Mouse (Mus musculus): ENCODE measurements around the gene Sema3a. TPM values are rescaled to one million over a fixed set of nuclear protein-coding genes. Genes with fewer than 3 reads are reported as not detected.

Sema3a gene
- polyA plus RNA-seq, 1 experiment from 2014 or later: 24.9 TPM

DNA sequence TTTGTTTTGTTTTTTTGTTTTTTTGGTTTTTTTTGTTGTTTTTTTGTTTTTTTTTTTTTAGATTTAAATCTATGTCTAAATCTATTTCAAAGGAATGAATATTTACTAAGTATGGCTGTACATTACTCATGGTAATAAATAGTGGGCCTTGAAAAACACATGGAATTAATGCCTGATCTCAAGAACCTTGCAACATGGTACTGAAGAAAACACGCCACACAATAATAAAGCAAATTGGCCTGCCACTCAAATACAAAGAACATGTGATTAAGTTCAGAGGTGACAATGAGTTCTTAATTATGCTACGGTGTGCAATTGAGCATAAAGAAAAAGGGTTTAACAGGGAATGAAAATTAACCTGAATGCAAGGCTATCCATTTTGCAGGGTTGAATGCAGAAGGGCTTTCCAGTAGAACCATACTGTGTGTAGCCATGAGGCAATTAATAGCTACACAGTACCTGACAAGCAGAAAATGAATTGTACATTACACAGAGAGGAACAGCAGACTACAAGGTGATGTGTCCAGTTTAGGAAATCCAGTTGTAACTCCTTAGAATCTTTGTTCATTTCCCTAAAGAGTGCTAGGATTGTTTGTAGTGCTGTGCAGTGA lies 288.8 kb downstream of the Sema3a start:
- H3K4me2 ChIP-seq (ENCODE audit: low read length): no peak overlapping the region
- no peaks in the 10 kb centered on the region for H3K36me3 ChIP-seq (ENCODE audit: control insufficient read depth, insufficient read depth, low read length)
- no peak for DNase-seq (ENCODE audit: low spot score)
- H3K9ac ChIP-seq (ENCODE audit: low read length): no peak overlapping the region
- no peaks in the 10 kb centered on the region for H3K4me1 ChIP-seq (replicated peaks; ENCODE audit: control insufficient read depth, insufficient read depth, low read length)
- no peaks in the 10 kb centered on the region for H3K27me3 ChIP-seq (replicated peaks; ENCODE audit: control insufficient read depth, insufficient read depth, low read length)
- H3K4me3 ChIP-seq (ENCODE audit: low read depth, low read length): no peak overlapping the region
- WGBS: 93% methylated on average over 2 of the region's 2 CpGs
- H3K27ac ChIP-seq (ENCODE audit: low read depth): no peak overlapping the region
- no peak for ATAC-seq (replicated peaks; ENCODE audit: low FRiP score, low TSS enrichment, low read depth)
- no peaks in the 10 kb centered on the region for H3K9me3 ChIP-seq (ENCODE audit: control insufficient read depth, low read length)

DNA sequence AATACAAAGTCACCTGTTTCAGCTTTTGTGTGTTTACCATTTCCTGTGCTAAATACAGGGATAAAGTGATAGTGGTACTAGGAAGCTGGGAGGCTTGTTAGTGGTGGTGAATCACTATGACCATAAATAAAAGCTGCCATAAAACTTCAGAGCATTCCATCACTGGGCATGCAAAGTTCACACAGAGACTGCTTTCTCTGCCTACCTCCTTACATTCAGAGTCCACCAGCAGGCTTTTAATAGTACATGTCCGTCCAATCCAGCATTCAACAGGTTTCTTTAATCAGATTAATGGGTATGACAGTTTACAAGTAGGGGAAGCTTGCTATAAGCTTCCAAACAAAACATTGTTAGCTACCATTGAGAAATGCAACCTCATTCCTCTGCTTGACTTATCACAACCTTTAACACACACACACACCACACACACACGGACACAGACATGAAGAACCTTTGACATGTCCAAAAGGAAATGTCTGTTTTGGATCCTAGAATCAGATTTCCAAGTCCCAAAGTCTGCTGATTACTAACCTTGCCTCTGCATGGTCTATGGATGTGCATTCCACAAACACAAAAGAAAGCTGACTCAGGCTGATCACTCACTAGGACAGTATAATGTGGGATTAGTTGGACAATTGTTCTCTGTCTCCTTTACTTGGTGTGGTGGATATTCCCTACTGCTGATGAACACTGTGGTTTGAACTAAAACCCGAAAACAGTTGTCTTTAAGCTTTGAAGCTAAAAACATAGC lies 291.9 kb downstream of the Sema3a start:
- 68% methylated on average over 3 of the region's 3 CpGs for WGBS
- H3K27ac ChIP-seq (ENCODE audit: low read depth): no peak overlapping the region
- no peak overlapping the region for H3K4me2 ChIP-seq (ENCODE audit: low read length)
- H3K9ac ChIP-seq (ENCODE audit: low read length): no peak overlapping the region
- no peaks in the 10 kb centered on the region for H3K27me3 ChIP-seq (replicated peaks; ENCODE audit: control insufficient read depth, insufficient read depth, low read length)
- no peak for ATAC-seq (replicated peaks; ENCODE audit: low FRiP score, low TSS enrichment, low read depth)
- no peak overlapping the region for H3K4me3 ChIP-seq (ENCODE audit: low read depth, low read length)
- no peaks in the 10 kb centered on the region for H3K4me1 ChIP-seq (replicated peaks; ENCODE audit: control insufficient read depth, insufficient read depth, low read length)
- H3K9me3 ChIP-seq (ENCODE audit: control insufficient read depth, low read length): no peaks in the 10 kb centered on the region
- DNase-seq (ENCODE audit: low spot score): no peak
- H3K36me3 ChIP-seq (ENCODE audit: control insufficient read depth, insufficient read depth, low read length): no peaks in the 10 kb centered on the region

DNA sequence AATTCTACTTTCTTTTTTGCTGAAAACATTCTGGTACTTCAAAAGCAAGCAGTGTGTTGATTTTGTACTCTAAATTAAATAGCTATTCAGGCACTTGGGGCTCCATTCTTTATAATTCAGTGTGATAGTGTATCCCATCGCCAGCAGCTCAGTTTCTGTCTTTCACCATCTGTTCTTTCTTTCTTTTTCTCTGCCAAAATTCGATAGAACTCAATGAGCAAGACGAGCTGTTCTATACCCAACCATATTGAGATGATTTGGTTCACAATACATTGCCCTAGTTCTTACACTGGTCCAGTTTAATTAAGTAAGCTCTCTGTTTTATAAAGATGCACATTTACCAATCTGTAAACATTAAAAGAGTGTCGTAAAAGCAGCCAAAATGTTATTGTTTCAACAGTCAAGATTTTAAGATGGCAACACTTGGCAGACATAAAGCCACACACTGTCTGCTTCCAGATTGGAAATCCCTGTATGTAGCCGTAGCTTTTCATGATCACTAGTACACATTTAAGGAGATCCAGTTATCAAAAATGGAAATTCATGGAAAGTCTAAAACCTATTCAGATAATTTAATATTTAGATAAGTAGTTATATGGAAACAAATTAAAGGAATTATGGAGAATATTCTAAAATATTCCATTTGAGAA lies 296.2 kb downstream of the Sema3a start:
- ATAC-seq (replicated peaks; ENCODE audit: low FRiP score, low TSS enrichment, low read depth) (no peak), DNase-seq (ENCODE audit: low spot score) (no peak)
- WGBS: 73% methylated on average over 5 of the region's 5 CpGs
- no peak overlapping the region for H3K4me2 ChIP-seq (ENCODE audit: low read length)
- H3K4me3 ChIP-seq (ENCODE audit: low read depth, low read length): no peak overlapping the region
- no peaks in the 10 kb centered on the region for H3K36me3 ChIP-seq (ENCODE audit: control insufficient read depth, insufficient read depth, low read length)
- no peaks in the 10 kb centered on the region for H3K4me1 ChIP-seq (replicated peaks; ENCODE audit: control insufficient read depth, insufficient read depth, low read length)
- no peaks in the 10 kb centered on the region for H3K9me3 ChIP-seq (ENCODE audit: control insufficient read depth, low read length)
- no peaks in the 10 kb centered on the region for H3K27me3 ChIP-seq (replicated peaks; ENCODE audit: control insufficient read depth, insufficient read depth, low read length)
- no peak overlapping the region for H3K9ac ChIP-seq (ENCODE audit: low read length)
- H3K27ac ChIP-seq (ENCODE audit: low read depth): no peak overlapping the region

DNA sequence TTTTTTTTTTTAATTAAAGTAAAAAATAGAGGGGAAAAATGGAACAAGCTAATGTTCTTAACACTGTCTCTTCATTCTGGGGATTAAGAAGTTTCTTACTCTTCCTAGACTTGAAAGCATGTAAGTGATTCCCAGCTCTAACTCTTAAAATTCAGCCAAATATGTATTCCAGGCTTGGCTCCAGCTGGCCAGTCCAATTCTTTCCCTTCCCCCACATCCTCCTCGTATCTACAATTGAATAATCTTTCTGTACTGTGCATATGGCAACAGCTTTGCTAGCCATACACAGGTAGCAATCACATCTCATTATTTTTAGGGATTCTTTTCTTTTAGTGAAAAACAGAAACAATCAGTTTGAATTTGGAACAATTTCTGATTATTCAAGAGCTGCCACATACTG lies 303.5 kb downstream of the Sema3a start:
- Histone ChIP-seq H3K36me3 (ENCODE audit: control insufficient read depth, insufficient read depth, low read length) (no peaks in the 10 kb centered on the region), H3K9ac (ENCODE audit: low read length) (no peak overlapping the region), H3K9me3 (ENCODE audit: control insufficient read depth, low read length) (no peaks in the 10 kb centered on the region), H3K4me3 (ENCODE audit: low read depth, low read length) (no peak overlapping the region), H3K27me3 (replicated peaks; ENCODE audit: control insufficient read depth, insufficient read depth, low read length) (no peaks in the 10 kb centered on the region), H3K4me1 (replicated peaks; ENCODE audit: control insufficient read depth, insufficient read depth, low read length) (0 out of 2 replicates have a peak, but pooled peaks cover 8% of the 10 kb centered on the region), H3K27ac (ENCODE audit: low read depth) (no peak overlapping the region), H3K4me2 (ENCODE audit: low read length) (no peak overlapping the region)
- 34% methylated on average over 1 of the region's 1 CpGs for WGBS
- ATAC-seq (replicated peaks; ENCODE audit: low FRiP score, low TSS enrichment, low read depth) (no peak), DNase-seq (ENCODE audit: low spot score) (no peak)

DNA sequence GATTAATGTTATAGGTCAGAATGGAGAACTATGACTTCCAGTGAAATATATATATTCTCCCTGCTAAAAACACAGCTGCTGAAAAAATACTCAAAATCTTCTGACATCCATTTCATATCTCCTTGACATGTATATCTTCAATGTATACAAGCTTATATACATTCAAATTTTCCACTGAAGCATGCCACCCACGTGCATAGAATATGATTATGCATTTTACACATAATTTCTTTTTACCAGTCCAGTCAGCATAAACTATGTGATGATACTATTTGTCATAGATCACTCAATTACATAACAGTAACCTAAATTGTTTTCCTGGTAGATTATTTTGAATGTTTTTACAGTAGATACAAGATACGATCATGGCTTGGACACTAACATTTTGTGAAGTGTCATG lies 306.6 kb downstream of the Sema3a start:
- Histone ChIP-seq H3K27me3 (replicated peaks; ENCODE audit: control insufficient read depth, insufficient read depth, low read length) (no peaks in the 10 kb centered on the region), H3K36me3 (ENCODE audit: control insufficient read depth, insufficient read depth, low read length) (no peaks in the 10 kb centered on the region), H3K4me2 (ENCODE audit: low read length) (no peak overlapping the region), H3K27ac (ENCODE audit: low read depth) (no peak overlapping the region), H3K4me1 (replicated peaks; ENCODE audit: control insufficient read depth, insufficient read depth, low read length) (0 out of 2 replicates have a peak, but pooled peaks cover 8% of the 10 kb centered on the region), H3K4me3 (ENCODE audit: low read depth, low read length) (no peak overlapping the region), H3K9ac (ENCODE audit: low read length) (no peak overlapping the region), H3K9me3 (ENCODE audit: control insufficient read depth, low read length) (no peaks in the 10 kb centered on the region)
- DNase-seq (ENCODE audit: low spot score): no peak
- no peak for ATAC-seq (replicated peaks; ENCODE audit: low FRiP score, low TSS enrichment, low read depth)
- 48% methylated on average over 2 of the region's 2 CpGs for WGBS

DNA sequence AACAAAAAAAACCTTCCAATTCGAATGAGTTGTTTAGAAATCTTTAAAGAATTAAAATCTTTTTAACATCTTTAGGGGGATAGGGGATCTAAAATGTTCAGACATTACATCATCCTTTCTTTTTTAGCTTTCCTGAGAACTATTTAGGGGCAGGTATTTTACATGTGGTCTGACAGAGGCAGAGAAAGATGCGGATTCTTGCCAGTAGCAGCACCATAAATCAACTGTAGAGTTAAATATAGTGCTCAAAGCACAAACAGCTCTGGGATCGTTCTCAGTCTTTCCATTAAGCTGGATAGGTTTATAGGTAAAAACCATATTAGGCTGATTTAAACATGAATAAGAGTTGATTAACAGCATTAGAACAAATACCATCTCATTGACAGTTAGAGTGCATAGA lies 307.4 kb downstream of the Sema3a start:
- H3K27me3 ChIP-seq (replicated peaks; ENCODE audit: control insufficient read depth, insufficient read depth, low read length): no peaks in the 10 kb centered on the region
- no peak overlapping the region for H3K27ac ChIP-seq (ENCODE audit: low read depth)
- no peak overlapping the region for H3K4me2 ChIP-seq (ENCODE audit: low read length)
- no peaks in the 10 kb centered on the region for H3K36me3 ChIP-seq (ENCODE audit: control insufficient read depth, insufficient read depth, low read length)
- WGBS: 32% methylated on average over 3 of the region's 3 CpGs
- ATAC-seq (replicated peaks; ENCODE audit: low FRiP score, low TSS enrichment, low read depth): no peak
- no peaks in the 10 kb centered on the region for H3K9me3 ChIP-seq (ENCODE audit: control insufficient read depth, low read length)
- no peak overlapping the region for H3K4me3 ChIP-seq (ENCODE audit: low read depth, low read length)
- DNase-seq (ENCODE audit: low spot score): no peak
- no peak overlapping the region for H3K9ac ChIP-seq (ENCODE audit: low read length)
- H3K4me1 ChIP-seq (replicated peaks; ENCODE audit: control insufficient read depth, insufficient read depth, low read length): 0 out of 2 replicates have a peak, but pooled peaks cover 8% of the 10 kb centered on the region

DNA sequence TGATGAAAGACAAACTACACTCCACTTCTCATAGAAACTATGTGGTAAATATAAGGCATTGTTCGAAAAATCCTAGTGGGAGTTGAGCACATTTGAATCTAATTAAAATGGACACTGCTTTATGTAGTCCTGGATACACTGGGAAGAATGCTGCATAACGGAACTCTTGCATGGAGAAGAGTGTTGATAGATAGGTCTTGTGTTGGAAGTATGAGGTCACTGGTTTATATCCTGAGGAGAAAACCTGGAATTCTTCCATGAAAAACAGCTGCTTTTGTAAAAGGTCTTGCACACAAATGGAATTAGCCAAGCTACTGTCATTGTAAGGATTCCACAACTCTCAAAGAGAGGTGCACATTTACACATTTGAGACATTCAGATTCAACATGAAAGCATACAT lies 308.1 kb downstream of the Sema3a start:
- H3K4me2 ChIP-seq (ENCODE audit: low read length): no peak overlapping the region
- DNase-seq (ENCODE audit: low spot score): no peak
- no peaks in the 10 kb centered on the region for H3K9me3 ChIP-seq (ENCODE audit: control insufficient read depth, low read length)
- no peak overlapping the region for H3K27ac ChIP-seq (ENCODE audit: low read depth)
- H3K36me3 ChIP-seq (ENCODE audit: control insufficient read depth, insufficient read depth, low read length): no peaks in the 10 kb centered on the region
- H3K9ac ChIP-seq (ENCODE audit: low read length): no peak overlapping the region
- no peak overlapping the region for H3K4me3 ChIP-seq (ENCODE audit: low read depth, low read length)
- H3K27me3 ChIP-seq (replicated peaks; ENCODE audit: control insufficient read depth, insufficient read depth, low read length): no peaks in the 10 kb centered on the region
- H3K4me1 ChIP-seq (replicated peaks; ENCODE audit: control insufficient read depth, insufficient read depth, low read length): 0 out of 2 replicates have a peak, but pooled peaks cover 8% of the 10 kb centered on the region
- 60% methylated on average over 2 of the region's 2 CpGs for WGBS
- ATAC-seq (replicated peaks; ENCODE audit: low FRiP score, low TSS enrichment, low read depth): no peak

DNA sequence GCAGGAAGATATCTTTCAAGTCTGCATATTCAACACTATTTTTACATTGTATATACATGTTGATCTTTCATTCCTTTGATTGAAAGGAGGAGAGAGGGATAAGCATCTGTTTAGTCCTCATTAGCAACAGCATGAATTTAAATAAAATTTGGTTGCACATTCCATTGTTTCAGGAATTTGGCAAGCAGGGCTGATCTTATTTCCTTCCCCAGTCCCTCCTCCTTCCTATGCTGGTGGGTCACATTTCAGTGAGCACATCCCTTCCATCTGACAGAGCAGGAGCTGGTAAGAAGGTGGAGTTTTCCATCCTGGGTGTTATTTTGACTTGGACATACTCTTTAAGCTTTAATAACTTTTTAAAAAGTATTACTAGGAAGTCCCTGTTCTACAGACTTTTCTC lies 315.9 kb downstream of the Sema3a start:
- no peak for DNase-seq (ENCODE audit: low spot score)
- Histone ChIP-seq H3K9me3 (ENCODE audit: control insufficient read depth, low read length) (no peaks in the 10 kb centered on the region), H3K4me1 (replicated peaks; ENCODE audit: control insufficient read depth, insufficient read depth, low read length) (peaks cover 4% of the 10 kb centered on the region), H3K27ac (ENCODE audit: low read depth) (no peak overlapping the region), H3K27me3 (replicated peaks; ENCODE audit: control insufficient read depth, insufficient read depth, low read length) (no peaks in the 10 kb centered on the region), H3K36me3 (ENCODE audit: control insufficient read depth, insufficient read depth, low read length) (no peaks in the 10 kb centered on the region), H3K4me2 (ENCODE audit: low read length) (no peak overlapping the region), H3K4me3 (ENCODE audit: low read depth, low read length) (no peak overlapping the region), H3K9ac (ENCODE audit: low read length) (no peak overlapping the region)
- no peak for ATAC-seq (replicated peaks; ENCODE audit: low FRiP score, low TSS enrichment, low read depth)

All from intestine, embryonic 14.5 days (tissue).